Mouse (Mus musculus): ENCODE data around the gene Scn10a. TPM values are rescaled to one million over a fixed set of nuclear protein-coding genes. Genes with fewer than 3 reads are reported as not detected.

Gene Scn10a
- polyA plus RNA-seq, 1 experiment from 2014 or later, result not detected

DNA sequence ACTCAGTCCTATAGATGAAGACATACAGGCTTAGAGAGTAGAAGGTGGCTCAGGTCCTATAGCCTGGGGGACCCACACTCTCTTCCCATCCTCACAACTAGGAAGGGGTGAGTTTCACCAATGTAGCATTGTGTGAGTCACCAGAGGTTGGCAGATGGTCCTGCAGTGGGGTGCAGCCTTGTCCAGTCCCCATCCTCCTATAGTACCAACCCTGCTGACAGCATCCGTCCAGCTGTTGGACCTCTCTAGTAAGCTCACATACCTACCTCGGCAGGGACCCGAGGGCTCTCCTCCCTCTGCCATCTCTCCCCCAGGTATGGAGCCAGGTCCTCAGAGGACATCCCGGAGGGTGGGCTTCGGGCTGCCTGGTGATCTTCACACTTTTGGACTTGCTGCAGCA, 85.6 kb downstream of the Scn10a start:
- no peak for DNase-seq (ENCODE audit: low spot score)
- Histone ChIP-seq H3K9me3 (ENCODE audit: control insufficient read depth, low read length) (no peaks in the 10 kb centered on the region), H3K4me2 (replicated peaks; ENCODE audit: low read depth) (no peak overlapping the region), H3K36me3 (ENCODE audit: control insufficient read depth, insufficient read depth, low read length) (no peaks in the 10 kb centered on the region), H3K27me3 (ENCODE audit: control insufficient read depth, insufficient read depth, low read length) (no peaks in the 10 kb centered on the region), H3K9ac (ENCODE audit: low read length) (no peak overlapping the region), H3K4me3 (ENCODE audit: low read depth, low read length) (no peak overlapping the region), H3K4me1 (replicated peaks; ENCODE audit: control insufficient read depth, insufficient read depth) (no peaks in the 10 kb centered on the region), H3K27ac (replicated peaks) (no peak overlapping the region)
- WGBS, result 75% methylated on average over 5 of the region's 5 CpGs
- no peak for ATAC-seq (ENCODE audit: low FRiP score, low TSS enrichment)
- TF ChIP-seq EP300 (optimal IDR thresholded peaks at IDR 0.05), result no peak
- no peak for TF ChIP-seq CTCF (IDR thresholded peaks at IDR 0.05; ENCODE audit: low read depth)

DNA sequence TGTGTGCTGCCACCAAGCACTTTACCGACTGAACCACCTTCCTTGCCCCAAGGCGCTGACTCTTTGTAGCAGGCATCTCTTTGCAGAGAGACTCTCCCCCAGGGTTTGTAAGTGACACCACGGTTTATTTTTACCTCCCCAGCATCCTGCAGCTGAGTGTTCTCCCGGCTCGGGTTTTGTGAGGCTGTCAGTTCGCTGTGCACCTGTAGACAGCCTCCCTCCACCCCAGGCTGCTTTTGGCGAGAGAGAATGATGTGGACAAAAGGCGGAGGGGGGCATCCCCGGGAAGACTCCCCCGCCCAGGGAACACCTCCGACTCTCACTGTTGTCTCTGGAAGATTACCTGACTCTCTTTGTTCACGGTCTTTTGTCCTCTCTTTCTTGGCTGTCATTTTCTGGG, 86.3 kb downstream of the Scn10a start:
- Histone ChIP-seq H3K4me3 (ENCODE audit: low read depth, low read length) (no peak overlapping the region), H3K4me1 (replicated peaks; ENCODE audit: control insufficient read depth, insufficient read depth) (no peaks in the 10 kb centered on the region), H3K27me3 (ENCODE audit: control insufficient read depth, insufficient read depth, low read length) (no peaks in the 10 kb centered on the region), H3K4me2 (replicated peaks; ENCODE audit: low read depth) (no peak overlapping the region), H3K9ac (ENCODE audit: low read length) (no peak overlapping the region), H3K36me3 (ENCODE audit: control insufficient read depth, insufficient read depth, low read length) (no peaks in the 10 kb centered on the region), H3K9me3 (ENCODE audit: control insufficient read depth, low read length) (no peaks in the 10 kb centered on the region), H3K27ac (replicated peaks) (no peak overlapping the region)
- TF ChIP-seq CTCF (IDR thresholded peaks at IDR 0.05; ENCODE audit: low read depth) (no peak), EP300 (optimal IDR thresholded peaks at IDR 0.05) (no peak)
- WGBS, result 36% methylated on average over 12 of the region's 12 CpGs
- ATAC-seq (ENCODE audit: low FRiP score, low TSS enrichment), result no peak
- DNase-seq (ENCODE audit: low spot score), result no peak

DNA sequence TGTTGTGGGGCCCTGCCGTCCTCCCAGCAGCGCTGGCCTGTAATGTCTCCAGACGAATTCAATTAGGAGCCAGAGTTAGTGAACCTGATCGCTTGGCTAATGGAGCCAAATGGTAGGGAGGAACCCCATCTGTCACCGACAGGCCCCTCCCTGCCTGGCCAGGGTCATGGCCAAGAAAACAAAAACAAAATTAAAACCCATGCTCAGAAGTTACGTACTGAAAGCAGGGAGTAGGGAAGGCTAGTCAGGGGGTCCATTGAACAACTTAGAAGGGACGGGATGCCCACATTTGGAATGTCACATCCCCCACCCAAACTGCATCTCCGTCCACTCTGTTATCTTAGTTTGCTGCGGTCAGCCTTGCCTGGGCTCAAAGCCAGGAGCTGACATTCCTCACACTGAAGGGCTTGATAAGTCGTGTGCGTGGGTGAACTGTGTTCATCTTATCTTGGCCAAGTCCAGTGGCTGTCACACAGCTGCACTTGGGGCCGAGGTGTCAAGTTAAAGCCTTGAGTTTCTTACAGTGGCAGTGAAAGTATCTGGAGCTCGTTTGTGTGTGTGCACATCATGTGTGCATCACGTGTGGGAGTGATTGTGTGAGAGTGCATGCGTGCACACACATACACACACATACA, 87.1 kb downstream of the Scn10a start:
- no peak for TF ChIP-seq CTCF (IDR thresholded peaks at IDR 0.05; ENCODE audit: low read depth)
- no peak for TF ChIP-seq EP300 (optimal IDR thresholded peaks at IDR 0.05)
- ATAC-seq (ENCODE audit: low FRiP score, low TSS enrichment) (no peak), DNase-seq (ENCODE audit: low spot score) (no peak)
- Histone ChIP-seq H3K4me2 (replicated peaks; ENCODE audit: low read depth) (no peak overlapping the region), H3K4me1 (replicated peaks; ENCODE audit: control insufficient read depth, insufficient read depth) (no peaks in the 10 kb centered on the region), H3K27me3 (ENCODE audit: control insufficient read depth, insufficient read depth, low read length) (no peaks in the 10 kb centered on the region), H3K9me3 (ENCODE audit: control insufficient read depth, low read length) (no peaks in the 10 kb centered on the region), H3K4me3 (ENCODE audit: low read depth, low read length) (no peak overlapping the region), H3K27ac (replicated peaks) (no peak overlapping the region), H3K36me3 (ENCODE audit: control insufficient read depth, insufficient read depth, low read length) (no peaks in the 10 kb centered on the region), H3K9ac (ENCODE audit: low read length) (no peak overlapping the region)
- 30% methylated on average over 15 of the region's 15 CpGs for WGBS

DNA sequence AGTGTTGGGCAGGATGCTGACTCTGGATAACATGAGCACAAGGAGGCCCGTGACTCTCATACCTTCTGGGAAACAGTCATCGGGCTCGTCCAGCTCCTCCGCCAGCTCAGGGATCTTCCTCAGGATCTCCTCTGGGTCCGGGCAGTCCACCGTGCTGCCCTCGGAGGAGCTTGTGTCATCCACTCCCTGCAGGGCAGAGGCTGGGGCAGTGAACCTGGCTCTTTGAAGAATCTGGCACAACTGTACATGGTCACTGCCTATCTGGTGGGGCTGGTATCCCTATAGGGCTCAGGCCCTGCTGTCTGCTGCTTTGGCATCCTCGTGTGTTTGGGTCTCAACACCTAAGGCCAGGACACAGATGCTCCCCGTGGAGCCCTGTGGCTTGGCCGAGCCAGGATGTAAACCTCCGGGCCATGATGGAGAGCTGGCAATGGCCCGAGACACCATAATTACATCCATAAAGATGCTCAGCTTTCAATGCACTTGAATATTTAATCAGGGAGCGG, 87.7 kb downstream of the Scn10a start:
- WGBS, result 78% methylated on average over 13 of the region's 13 CpGs
- Histone ChIP-seq H3K27me3 (ENCODE audit: control insufficient read depth, insufficient read depth, low read length) (no peaks in the 10 kb centered on the region), H3K4me2 (replicated peaks; ENCODE audit: low read depth) (no peak overlapping the region), H3K4me1 (replicated peaks; ENCODE audit: control insufficient read depth, insufficient read depth) (no peaks in the 10 kb centered on the region), H3K4me3 (ENCODE audit: low read depth, low read length) (no peak overlapping the region), H3K9me3 (ENCODE audit: control insufficient read depth, low read length) (no peaks in the 10 kb centered on the region), H3K27ac (replicated peaks) (no peak overlapping the region), H3K36me3 (ENCODE audit: control insufficient read depth, insufficient read depth, low read length) (no peaks in the 10 kb centered on the region), H3K9ac (ENCODE audit: low read length) (no peak overlapping the region)
- TF ChIP-seq EP300 (optimal IDR thresholded peaks at IDR 0.05) (no peak), CTCF (IDR thresholded peaks at IDR 0.05; ENCODE audit: low read depth) (no peak)
- ATAC-seq (ENCODE audit: low FRiP score, low TSS enrichment) (no peak), DNase-seq (ENCODE audit: low spot score) (no peak)

DNA sequence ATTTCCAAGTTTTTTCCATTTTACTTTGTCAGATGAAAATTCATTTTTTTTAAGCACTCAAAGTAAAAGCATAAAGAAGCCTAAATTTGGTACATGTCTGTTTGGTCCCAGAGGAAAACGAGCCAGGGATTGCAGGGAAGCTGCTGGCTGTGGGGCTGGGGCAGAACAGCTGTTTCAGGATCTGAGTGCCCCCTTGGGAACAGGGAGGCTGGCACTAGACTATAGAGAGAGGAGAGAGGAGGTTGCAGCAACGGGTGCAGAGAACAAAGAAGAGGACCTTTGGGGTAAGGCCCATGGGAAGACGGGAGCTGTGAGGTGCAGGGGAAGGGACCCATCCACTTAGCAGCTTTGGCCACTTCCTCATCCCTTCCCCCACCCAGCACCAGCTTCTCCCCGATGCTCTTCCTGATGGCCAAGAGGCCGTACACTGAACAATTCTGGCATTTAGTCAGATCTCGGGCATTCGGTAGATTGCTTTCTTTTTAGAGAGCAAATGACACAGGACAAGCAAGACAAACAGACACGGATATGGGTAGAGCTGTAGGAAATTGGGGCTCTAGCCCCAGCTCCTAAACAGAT, 90.3 kb downstream of the Scn10a start:
- WGBS, result 61% methylated on average over 8 of the region's 8 CpGs

DNA sequence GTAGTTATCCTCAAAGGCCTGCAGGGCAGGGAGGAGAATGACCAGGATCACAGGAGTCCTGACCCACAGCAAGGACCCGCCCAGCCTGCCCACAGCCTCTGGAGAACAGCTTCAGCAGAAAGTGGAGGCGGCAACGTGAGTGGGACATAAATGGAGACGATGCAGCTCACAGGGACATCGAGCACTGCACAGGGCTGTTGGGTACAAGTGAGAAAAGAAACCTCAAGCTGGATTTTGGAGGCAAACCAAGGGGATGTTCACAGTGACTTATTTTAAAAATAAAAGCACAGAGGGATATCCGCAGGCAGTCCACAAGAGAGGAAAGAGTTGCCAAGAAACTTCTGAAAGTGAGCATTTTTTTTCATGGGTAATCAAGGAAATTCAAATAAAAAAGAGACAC, 91.9 kb downstream of the Scn10a start:
- ATAC-seq (ENCODE audit: low FRiP score, low TSS enrichment) (no peak), DNase-seq (ENCODE audit: low spot score) (no peak)
- 71% methylated on average over 6 of the region's 6 CpGs for WGBS
- no peaks in the 10 kb centered on the region for H3K9me3 ChIP-seq (ENCODE audit: control insufficient read depth, low read length)
- TF ChIP-seq EP300 (optimal IDR thresholded peaks at IDR 0.05) (no peak), CTCF (IDR thresholded peaks at IDR 0.05; ENCODE audit: low read depth) (no peak)
- no peak overlapping the region for H3K4me3 ChIP-seq (ENCODE audit: low read depth, low read length)
- no peak overlapping the region for H3K9ac ChIP-seq (ENCODE audit: low read length)
- H3K4me2 ChIP-seq (replicated peaks; ENCODE audit: low read depth), result no peak overlapping the region
- H3K4me1 ChIP-seq (replicated peaks; ENCODE audit: control insufficient read depth, insufficient read depth), result no peaks in the 10 kb centered on the region
- no peak overlapping the region for H3K27ac ChIP-seq (replicated peaks)
- no peaks in the 10 kb centered on the region for H3K36me3 ChIP-seq (ENCODE audit: control insufficient read depth, insufficient read depth, low read length)
- H3K27me3 ChIP-seq (ENCODE audit: control insufficient read depth, insufficient read depth, low read length), result no peaks in the 10 kb centered on the region

More for the DNA sequence above, 90.3 kb downstream of the Scn10a start:
- no peaks in the 10 kb centered on the region for H3K4me1 ChIP-seq (replicated peaks; ENCODE audit: control insufficient read depth, insufficient read depth)
- no peak overlapping the region for H3K4me3 ChIP-seq (ENCODE audit: low read depth, low read length)
- TF ChIP-seq EP300 (optimal IDR thresholded peaks at IDR 0.05) (no peak), CTCF (IDR thresholded peaks at IDR 0.05; ENCODE audit: low read depth) (no peak)
- no peaks in the 10 kb centered on the region for H3K36me3 ChIP-seq (ENCODE audit: control insufficient read depth, insufficient read depth, low read length)
- no peak overlapping the region for H3K27ac ChIP-seq (replicated peaks)
- H3K27me3 ChIP-seq (ENCODE audit: control insufficient read depth, insufficient read depth, low read length), result no peaks in the 10 kb centered on the region
- no peak overlapping the region for H3K9ac ChIP-seq (ENCODE audit: low read length)
- DNase-seq (ENCODE audit: low spot score), result no peak
- H3K4me2 ChIP-seq (replicated peaks; ENCODE audit: low read depth), result no peak overlapping the region
- no peaks in the 10 kb centered on the region for H3K9me3 ChIP-seq (ENCODE audit: control insufficient read depth, low read length)
- ATAC-seq (ENCODE audit: low FRiP score, low TSS enrichment), result no peak

All from stomach, postnatal 0 days (tissue).